Mouse (Mus musculus): ENCODE measurements around the gene Rpl36-ps4.

- TF ChIP-seq POLR2A (IDR thresholded peaks at IDR 0.05; ENCODE audit: control insufficient read depth, extremely low read depth, insufficient read depth, low read length, poor library complexity) (no peak), CTCF (IDR thresholded peaks at IDR 0.05; ENCODE audit: borderline replicate concordance, control insufficient read depth, extremely low read depth, insufficient read depth, low read length, poor library complexity) (no peak)
Observed at GRCm38 (mm10) chr17:87915386-87915785, 5.4 kb upstream of the Rpl36-ps4 start.
